Mouse (Mus musculus): ENCODE measurements around the gene Man1a.

- no peak for TF ChIP-seq CTCF (IDR thresholded peaks at IDR 0.05; ENCODE audit: low read depth)
- no peak for TF ChIP-seq EP300 (IDR thresholded peaks at IDR 0.05; ENCODE audit: low read depth)
Observed at GRCm38 (mm10) chr10:54017904-54018454, 58.4 kb downstream of the Man1a start.

Measured in heart, postnatal 0 days (tissue).